Mouse (Mus musculus) v-Abl transformed pro-B cells (cell line): ENCODE measurements around the gene Slc15a5.

Experiments used
- in situ Hi-C, 2 experiments: fragments of 400-800 bp; cut with MboI; formaldehyde crosslinking; loops; one replicate each; pipeline ENCODE4 v1.15.1; 2025; ENCODE audit not compliant: unreplicated experiment in 2 of 2

Slc15a5 gene

DNA sequence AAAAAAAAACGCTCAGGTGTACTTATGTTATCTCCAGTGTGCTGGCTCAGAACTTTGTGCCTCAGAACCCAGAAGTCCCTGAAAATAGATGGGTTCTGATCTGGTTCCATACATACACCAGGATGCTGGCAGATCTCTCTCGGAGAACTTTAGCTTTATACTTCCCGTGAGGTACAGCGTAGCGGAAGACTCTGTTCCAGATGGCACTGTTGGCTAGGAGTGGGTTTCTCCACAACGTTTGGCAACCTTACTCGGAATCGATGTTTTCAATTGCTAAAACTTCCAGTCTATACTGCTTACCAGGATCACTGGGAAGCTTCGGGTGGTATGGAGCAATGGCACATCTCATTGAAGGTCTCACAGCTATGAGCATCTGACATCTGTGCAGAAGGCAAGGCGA lies 9.8 kb downstream of the Slc15a5 start:
- in situ Hi-C loops, result no loop called here

- in situ Hi-C loops, result no loop called here
Measured at GRCm38 (mm10) chr6:138055572-138055971, 24.1 kb downstream of the Slc15a5 start.

GRCm38 (mm10) chr6:138054956-138055355 lies 24.8 kb downstream of the Slc15a5 start:
- in situ Hi-C loops, result no loop called here

- in situ Hi-C loops, result no loop called here
Measured at GRCm38 (mm10) chr6:138054166-138054565, 25.6 kb downstream of the Slc15a5 start.

- in situ Hi-C loops, result no loop called here
Measured at GRCm38 (mm10) chr6:138053686-138054085, 26.0 kb downstream of the Slc15a5 start.

DNA sequence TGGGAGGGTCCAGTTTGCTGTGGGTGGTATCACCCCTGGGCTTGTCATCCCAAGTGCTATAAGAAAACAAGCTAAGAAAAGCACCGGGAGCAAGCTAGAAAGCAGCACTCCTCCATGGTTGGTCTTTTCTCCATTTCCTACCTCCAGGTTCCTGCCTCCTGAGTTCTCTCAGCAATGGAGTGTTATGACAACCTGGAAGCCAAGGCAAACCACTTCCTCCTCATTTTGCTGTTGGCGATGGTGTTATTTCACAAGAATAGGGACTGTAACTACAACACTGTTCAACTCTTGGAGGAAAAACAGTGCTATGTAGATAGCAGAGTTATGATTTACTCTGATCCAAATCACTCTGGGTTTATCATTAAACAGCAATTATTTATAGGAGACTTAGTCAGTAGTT lies 34.4 kb downstream of the Slc15a5 start:
- in situ Hi-C loops, result no loop called here

DNA sequence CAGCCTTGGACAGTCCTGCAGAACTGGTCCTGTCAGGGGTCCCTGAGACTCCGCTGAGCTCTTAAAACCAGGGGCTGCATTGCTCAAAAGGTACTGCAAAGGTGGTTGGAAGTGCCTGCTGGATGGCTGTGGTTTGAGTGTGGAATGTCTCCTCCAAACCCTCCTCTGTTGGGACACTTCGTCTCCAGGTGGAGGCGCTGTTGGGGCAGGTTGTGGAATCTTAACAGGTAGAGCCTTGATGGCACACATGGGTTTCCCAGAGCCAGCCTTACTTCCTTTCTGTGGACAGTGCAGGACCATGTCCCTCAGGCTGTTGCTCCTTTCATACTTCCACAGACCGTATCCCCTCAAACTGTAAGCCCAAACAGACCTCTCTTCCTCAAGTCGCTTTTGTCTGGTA lies 36.8 kb downstream of the Slc15a5 start:
- in situ Hi-C loops, result no loop called here

- in situ Hi-C loops, result no loop called here
Measured at GRCm38 (mm10) chr6:138041865-138042264, 37.9 kb downstream of the Slc15a5 start.

GRCm38 (mm10) chr6:138037587-138037986 lies 42.1 kb downstream of the Slc15a5 start:
- in situ Hi-C loops, result no loop called here

- in situ Hi-C loops, result no loop called here
Measured at GRCm38 (mm10) chr6:138036891-138037290, 42.8 kb downstream of the Slc15a5 start.

DNA sequence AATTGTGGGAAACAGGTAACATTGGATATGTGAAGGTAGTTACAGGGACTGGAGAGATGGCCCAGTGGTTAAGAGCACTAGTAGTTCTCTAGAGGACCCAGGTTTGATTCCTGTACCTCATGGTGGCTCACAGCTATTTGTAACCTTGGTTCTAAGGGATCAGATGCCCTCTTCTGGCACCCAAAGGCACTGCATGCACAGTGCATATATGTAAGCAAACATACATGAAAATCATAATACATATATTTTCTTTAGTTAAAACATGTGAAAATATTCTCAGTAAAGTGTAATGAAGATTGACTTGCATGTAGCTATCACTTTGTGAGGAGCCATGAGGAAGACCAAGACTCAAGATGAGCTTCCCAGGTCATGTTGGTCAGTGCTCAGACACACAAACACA lies 62.8 kb downstream of the Slc15a5 start:
- in situ Hi-C loops, result no loop called here

DNA sequence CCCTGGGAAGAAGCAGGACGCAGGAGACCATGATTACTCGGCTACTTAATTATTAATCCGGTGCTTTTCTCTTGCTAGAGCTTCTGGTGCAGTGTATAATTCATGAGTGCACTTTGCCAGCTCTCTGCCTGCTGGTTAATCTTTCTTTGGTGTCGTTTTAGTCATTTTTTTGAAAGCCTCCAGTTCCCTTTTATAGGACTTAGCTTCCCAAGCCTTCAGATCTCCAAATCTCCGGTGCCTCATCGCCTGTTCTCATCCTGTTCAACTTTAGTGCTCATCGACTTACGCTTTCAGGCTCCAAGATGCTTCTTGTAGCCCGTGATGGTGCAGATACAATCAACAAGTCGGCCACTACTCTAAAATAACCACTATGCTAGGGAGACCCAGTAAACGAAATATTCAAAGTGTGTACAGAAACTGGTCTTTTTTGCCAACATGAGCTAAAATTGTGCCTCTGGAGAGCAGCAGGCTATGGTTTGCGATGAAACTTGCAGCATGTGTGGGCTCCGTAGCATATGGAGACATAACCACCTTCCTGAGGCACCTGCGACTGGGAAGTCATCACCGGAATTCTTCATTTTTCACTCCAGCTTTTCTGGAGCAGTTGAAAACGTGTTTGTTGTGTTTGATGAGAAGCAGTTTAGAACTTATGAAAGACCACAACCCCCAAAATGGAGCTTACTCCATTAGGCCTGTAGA lies 64.6 kb downstream of the Slc15a5 start:
- in situ Hi-C loops, result no loop called here

GRCm38 (mm10) chr6:138011955-138012354 lies 67.8 kb downstream of the Slc15a5 start:
- in situ Hi-C loops, result no loop called here

DNA sequence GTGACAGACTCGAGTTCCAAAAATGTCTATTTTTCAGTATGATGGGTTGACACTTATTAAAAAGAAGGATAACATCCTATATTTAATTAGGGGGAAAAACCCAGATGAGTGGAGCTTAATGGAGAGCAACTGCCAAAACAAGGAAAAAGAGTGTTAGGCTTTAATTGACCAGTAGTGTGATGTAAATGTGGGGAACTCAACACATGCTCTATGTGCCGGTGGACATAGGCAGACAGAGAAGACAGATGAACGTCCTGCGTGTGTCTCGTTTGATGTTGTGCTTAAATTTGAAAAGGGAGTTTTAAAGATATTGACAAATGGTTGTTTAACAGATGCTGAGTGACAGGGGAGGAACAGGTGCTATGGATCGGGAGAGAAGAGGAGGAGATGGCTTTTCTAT lies 72.0 kb downstream of the Slc15a5 start:
- in situ Hi-C loops, result no loop called here

DNA sequence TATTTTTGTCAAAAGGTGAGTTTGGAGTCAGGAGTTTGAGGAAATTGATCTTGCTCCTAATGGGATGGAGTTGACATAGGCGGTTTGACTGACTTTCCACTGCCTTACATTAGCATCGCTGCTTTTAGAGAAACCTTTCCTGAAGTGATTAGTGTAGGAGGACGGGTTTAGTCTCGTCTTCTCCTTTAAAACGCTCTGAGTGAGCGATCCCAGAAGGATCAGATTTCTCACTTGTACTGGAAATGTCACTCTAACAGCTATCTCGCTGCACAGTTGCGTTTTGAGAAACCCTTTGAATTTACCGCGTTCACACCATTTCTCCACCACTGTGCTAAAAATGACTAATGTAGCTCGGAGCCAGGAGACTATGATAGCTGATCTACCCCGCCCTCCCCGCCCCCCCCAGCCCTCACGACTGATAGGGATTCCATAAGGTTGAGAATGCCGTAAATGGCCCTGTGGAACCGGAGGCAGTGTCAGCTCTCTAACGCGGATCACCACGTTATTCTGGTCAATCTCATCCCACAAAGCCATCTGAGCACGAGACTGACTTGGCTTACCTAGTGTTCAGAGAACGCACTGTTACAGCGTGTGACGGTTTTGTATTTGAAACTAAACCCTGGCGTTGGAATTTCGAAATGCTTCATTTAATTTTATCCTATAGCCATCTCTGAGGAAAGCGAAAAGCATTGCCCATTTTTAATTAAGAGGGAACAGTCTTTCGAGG lies 73.0 kb downstream of the Slc15a5 start:
- in situ Hi-C loops, result no loop called here

GRCm38 (mm10) chr6:137989853-137990252 lies 89.9 kb downstream of the Slc15a5 start:
- in situ Hi-C loops, result no loop called here

DNA sequence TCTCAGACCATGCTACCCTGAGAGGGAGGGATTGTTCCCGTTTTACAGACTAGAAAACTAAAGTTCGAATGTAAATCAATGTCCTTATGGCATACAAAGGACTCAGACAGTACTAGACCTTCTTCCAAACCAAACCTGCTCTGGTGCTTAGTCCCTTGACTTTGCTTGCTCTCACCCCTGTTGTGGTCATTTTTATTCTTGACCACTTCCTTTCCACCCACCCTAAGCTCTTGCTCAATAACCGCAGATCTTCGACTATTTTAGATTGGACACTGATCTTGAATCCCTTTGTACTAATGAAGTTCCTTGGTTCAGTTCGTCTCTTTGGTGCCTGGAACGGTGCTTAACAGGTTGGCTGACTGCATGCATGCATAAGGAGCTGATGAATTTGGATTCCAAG lies 94.5 kb downstream of the Slc15a5 start:
- in situ Hi-C loops, result no loop called here

DNA sequence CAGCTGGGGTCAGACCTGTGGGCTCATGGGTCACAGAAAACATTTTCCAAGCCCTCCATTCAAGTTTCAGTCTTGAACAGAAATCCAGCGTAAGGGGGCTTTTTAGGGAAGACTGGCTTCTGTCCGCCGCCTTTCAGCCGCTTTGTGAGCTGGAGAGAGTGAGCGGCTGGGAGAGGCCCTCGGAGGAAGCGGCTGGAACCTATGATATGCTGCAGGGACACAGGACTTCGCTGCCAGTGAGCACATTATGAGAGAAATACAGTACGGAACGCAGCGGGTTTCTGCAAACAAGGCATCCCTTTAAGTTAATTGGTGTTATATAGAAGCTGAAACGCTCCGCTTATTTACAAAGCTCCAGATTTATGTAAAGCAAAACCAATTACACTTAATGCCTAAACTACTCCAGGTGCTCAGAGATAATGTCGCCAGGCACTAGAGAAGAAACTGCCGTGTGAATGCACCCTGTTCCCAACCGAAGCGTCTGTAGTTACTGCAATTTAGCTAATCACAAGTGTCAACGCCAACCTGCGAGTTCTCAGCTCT lies 97.5 kb downstream of the Slc15a5 start:
- in situ Hi-C loops, result no loop called here

DNA sequence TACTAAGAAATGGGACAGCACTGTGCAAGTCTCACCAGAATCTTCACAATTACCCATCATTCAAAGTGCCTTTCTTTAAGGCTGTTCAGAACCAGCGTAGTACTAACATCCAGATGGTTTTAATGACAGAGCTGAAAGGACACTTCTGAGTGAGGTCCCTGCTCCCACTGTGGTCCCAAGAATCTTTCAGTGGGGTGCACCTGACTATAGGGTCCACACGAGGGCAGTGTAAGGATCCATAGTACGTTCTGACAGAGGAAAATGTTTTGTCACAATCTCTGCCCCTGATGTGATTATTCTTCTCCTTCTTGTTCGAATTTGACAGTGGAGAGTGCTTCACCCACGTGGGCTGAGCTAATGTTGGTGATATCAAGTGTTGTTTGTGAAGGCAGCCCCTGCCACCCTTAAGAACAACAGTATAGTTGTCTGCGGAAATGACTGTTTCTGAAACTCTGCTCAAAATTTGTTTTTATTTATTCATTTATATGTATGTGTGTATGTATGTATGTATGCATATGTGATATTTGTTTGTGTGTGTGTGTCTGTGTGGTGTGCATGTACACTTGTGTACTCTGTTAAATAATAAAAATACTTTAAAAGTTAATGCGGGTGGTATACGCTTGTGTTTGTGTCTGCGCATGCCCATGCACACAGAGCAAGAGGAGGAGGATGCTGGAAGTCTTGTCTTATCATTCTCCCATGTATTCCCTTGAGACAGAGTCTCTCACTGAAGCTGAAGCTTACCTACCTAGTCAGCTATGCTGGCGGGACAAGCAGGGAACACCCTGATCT lies 98.6 kb downstream of the Slc15a5 start:
- in situ Hi-C loops, result no loop called here

- in situ Hi-C loops, result no loop called here
Measured at GRCm38 (mm10) chr6:137980413-137980812, 99.3 kb downstream of the Slc15a5 start.

DNA sequence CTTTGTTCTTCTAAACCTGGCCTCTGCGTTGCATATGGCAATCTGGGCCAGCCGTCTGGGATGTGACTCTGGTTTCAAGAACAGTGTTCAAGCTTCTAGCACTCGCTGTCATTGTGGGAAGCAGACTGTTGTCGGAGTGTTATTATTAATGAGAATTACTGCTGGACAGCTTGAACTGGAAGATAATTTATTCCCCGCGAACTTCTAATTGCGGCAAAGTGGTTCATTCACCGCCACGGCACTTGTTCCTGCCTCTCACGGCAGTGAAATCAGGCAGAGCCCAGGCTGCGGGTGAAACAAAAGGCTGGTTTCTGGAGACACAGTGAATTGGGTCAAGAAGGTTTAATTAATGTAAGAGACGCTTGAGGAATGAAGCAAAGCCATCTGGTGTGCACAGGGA lies 99.9 kb downstream of the Slc15a5 start:
- in situ Hi-C loops, result no loop called here
